Mouse (Mus musculus): ENCODE measurements at regions not wholly inside any gene's neighbourhood (a gene's known extent, or its start where the extent isn't known, plus 50 kb on each side); places are given as distances from the start of the nearest gene placed in this dataset.
A peak's percentile ranks its signal among the peaks of the same experiment; 100 is the strongest.

- no peak overlapping the region for H3K9ac ChIP-seq (ENCODE audit: insufficient read depth, low read depth, low read length, poor library complexity, severe bottlenecking)
- in situ Hi-C loops (cut with MboI; ENCODE audit: low sequenced_read_pairs in 2 of 2, unreplicated experiment in 2 of 2), result no loop called here
- no peak for TF ChIP-seq MAFK (IDR thresholded peaks at IDR 0.05; ENCODE audit: insufficient read depth, low read depth, low read length)
- no peak for TF ChIP-seq ZNF384 (IDR thresholded peaks at IDR 0.05; ENCODE audit: low read depth, low read length)
- TF ChIP-seq ZC3H11A (IDR thresholded peaks at IDR 0.05; ENCODE audit: borderline replicate concordance, low read depth, low read length), result no peak
- no peak for TF ChIP-seq HCFC1 (IDR thresholded peaks at IDR 0.05; ENCODE audit: borderline replicate concordance, insufficient read depth, low read length)
- TF ChIP-seq CHD2 (IDR thresholded peaks at IDR 0.05; ENCODE audit: low read depth, low read length), result no peak
- H3K36me3 ChIP-seq (ENCODE audit: control insufficient read depth, insufficient read depth, low read length, poor library complexity, severe bottlenecking), result no peaks in the 10 kb centered on the region
- no peak for DNase-seq (ENCODE audit: low read depth, low spot score)
- no peaks in the 10 kb centered on the region for H3K9me3 ChIP-seq (ENCODE audit: control insufficient read depth, insufficient read depth, low read depth, low read length)
- no peak overlapping the region for H3K4me3 ChIP-seq (ENCODE audit: insufficient read depth in 1 of 2, low read depth in 1 of 2, low read length in 2 of 2, poor library complexity in 1 of 2, severe bottlenecking in 1 of 2)
- no peaks in the 10 kb centered on the region for H3K4me1 ChIP-seq (ENCODE audit: control insufficient read depth in 2 of 2, insufficient read depth in 2 of 2, low read length in 2 of 2, poor library complexity in 1 of 2)
- H3K27ac ChIP-seq (ENCODE audit: insufficient read depth, low read depth, low read length, poor library complexity, severe bottlenecking), result no peak overlapping the region
These were observed 447.2 kb upstream of the Slc39a10 start for GRCm38 (mm10) chr1:47339718-47340439.

GRCm38 (mm10) chr1:47310572-47311075 lies 418.0 kb upstream of the Slc39a10 start:
- no peaks in the 10 kb centered on the region for H3K4me1 ChIP-seq (ENCODE audit: control insufficient read depth in 2 of 2, insufficient read depth in 2 of 2, low read length in 2 of 2, poor library complexity in 1 of 2)
- no peak for DNase-seq (ENCODE audit: low read depth, low spot score)
- H3K36me3 ChIP-seq (ENCODE audit: control insufficient read depth, insufficient read depth, low read length, poor library complexity, severe bottlenecking), result no peaks in the 10 kb centered on the region
- no peak overlapping the region for H3K4me3 ChIP-seq (ENCODE audit: insufficient read depth in 1 of 2, low read depth in 1 of 2, low read length in 2 of 2, poor library complexity in 1 of 2, severe bottlenecking in 1 of 2)
- TF ChIP-seq CHD2 (IDR thresholded peaks at IDR 0.05; ENCODE audit: low read depth, low read length) (no peak), HCFC1 (IDR thresholded peaks at IDR 0.05; ENCODE audit: borderline replicate concordance, insufficient read depth, low read length) (no peak), MAFK (IDR thresholded peaks at IDR 0.05; ENCODE audit: insufficient read depth, low read depth, low read length) (no peak), ZC3H11A (IDR thresholded peaks at IDR 0.05; ENCODE audit: borderline replicate concordance, low read depth, low read length) (no peak), ZNF384 (IDR thresholded peaks at IDR 0.05; ENCODE audit: low read depth, low read length) (no peak)
- in situ Hi-C loops (cut with MboI; ENCODE audit: low sequenced_read_pairs in 2 of 2, unreplicated experiment in 2 of 2), result no loop called here
- no peak overlapping the region for H3K9ac ChIP-seq (ENCODE audit: insufficient read depth, low read depth, low read length, poor library complexity, severe bottlenecking)
- no peak overlapping the region for H3K27ac ChIP-seq (ENCODE audit: insufficient read depth, low read depth, low read length, poor library complexity, severe bottlenecking)
- no peaks in the 10 kb centered on the region for H3K9me3 ChIP-seq (ENCODE audit: control insufficient read depth, insufficient read depth, low read depth, low read length)

- 0 out of 2 replicates have a peak, but pooled peaks have one; percentile 8 for TF ChIP-seq CHD2 (IDR thresholded peaks at IDR 0.05; ENCODE audit: low read depth, low read length)
- no peak for TF ChIP-seq ZNF384 (IDR thresholded peaks at IDR 0.05; ENCODE audit: low read depth, low read length)
- Histone ChIP-seq H3K27ac (ENCODE audit: insufficient read depth, low read depth, low read length, poor library complexity, severe bottlenecking) (no peak overlapping the region), H3K4me3 (ENCODE audit: insufficient read depth in 1 of 2, low read depth in 1 of 2, low read length in 2 of 2, poor library complexity in 1 of 2, severe bottlenecking in 1 of 2) (no peak overlapping the region), H3K4me1 (ENCODE audit: control insufficient read depth in 2 of 2, insufficient read depth in 2 of 2, low read length in 2 of 2, poor library complexity in 1 of 2) (no peaks in the 10 kb centered on the region), H3K36me3 (ENCODE audit: control insufficient read depth, insufficient read depth, low read length, poor library complexity, severe bottlenecking) (no peaks in the 10 kb centered on the region), H3K9me3 (ENCODE audit: control insufficient read depth, insufficient read depth, low read depth, low read length) (no peaks in the 10 kb centered on the region), H3K9ac (ENCODE audit: insufficient read depth, low read depth, low read length, poor library complexity, severe bottlenecking) (no peak overlapping the region)
- DNase-seq (ENCODE audit: low read depth, low spot score), result peak; percentile 7
- in situ Hi-C loops (cut with MboI; ENCODE audit: low sequenced_read_pairs in 2 of 2, unreplicated experiment in 2 of 2), result no loop called here
These were observed 414.3 kb upstream of the Slc39a10 start for GRCm38 (mm10) chr1:47306961-47307360.

- in situ Hi-C loops (cut with MboI; ENCODE audit: low sequenced_read_pairs in 2 of 2, unreplicated experiment in 2 of 2), result no loop called here
- Histone ChIP-seq H3K9me3 (ENCODE audit: control insufficient read depth, insufficient read depth, low read depth, low read length) (no peaks in the 10 kb centered on the region), H3K36me3 (ENCODE audit: control insufficient read depth, insufficient read depth, low read length, poor library complexity, severe bottlenecking) (no peaks in the 10 kb centered on the region), H3K9ac (ENCODE audit: insufficient read depth, low read depth, low read length, poor library complexity, severe bottlenecking) (no peak overlapping the region), H3K4me3 (ENCODE audit: insufficient read depth in 1 of 2, low read depth in 1 of 2, low read length in 2 of 2, poor library complexity in 1 of 2, severe bottlenecking in 1 of 2) (no peak overlapping the region), H3K4me1 (ENCODE audit: control insufficient read depth in 2 of 2, insufficient read depth in 2 of 2, low read length in 2 of 2, poor library complexity in 1 of 2) (no peaks in the 10 kb centered on the region), H3K27ac (ENCODE audit: insufficient read depth, low read depth, low read length, poor library complexity, severe bottlenecking) (no peak overlapping the region)
- DNase-seq (ENCODE audit: low read depth, low spot score), result no peak
- TF ChIP-seq HCFC1 (IDR thresholded peaks at IDR 0.05; ENCODE audit: borderline replicate concordance, insufficient read depth, low read length) (no peak), MAFK (IDR thresholded peaks at IDR 0.05; ENCODE audit: insufficient read depth, low read depth, low read length) (no peak), CHD2 (IDR thresholded peaks at IDR 0.05; ENCODE audit: low read depth, low read length) (no peak), ZC3H11A (IDR thresholded peaks at IDR 0.05; ENCODE audit: borderline replicate concordance, low read depth, low read length) (no peak), ZNF384 (IDR thresholded peaks at IDR 0.05; ENCODE audit: low read depth, low read length) (no peak)
These were observed 406.7 kb upstream of the Slc39a10 start for GRCm38 (mm10) chr1:47299311-47299710.
